Mouse (Mus musculus) cerebellum, adult 2 months (tissue): Measurements from ENCODE around the gene Tmem208. TPM values are rescaled to one million over a fixed set of nuclear protein-coding genes. Genes with fewer than 3 reads are reported as not detected.
A peak's percentile ranks its signal among the peaks of the same experiment; 100 is the strongest.

Experiments used
- DNase-seq, 2 experiments: peaks; one replicate each; pipeline ENCODE4 v3.0.0; 2021
- H3K27ac ChIP-seq: fragments of 200-500 bp; 2 replicates; pipeline ENCODE4 v1.5.1; 2012; ENCODE audit warnings: low read length, control low read depth, inconsistent platforms; ENCODE audit not compliant: insufficient read depth
- H3K27me3 ChIP-seq: fragments of 200-500 bp; 2 replicates; pipeline ENCODE4 v1.6.1; 2012; ENCODE audit warnings: inconsistent platforms, mild to moderate bottlenecking, low read length, moderate library complexity; ENCODE audit not compliant: control insufficient read depth, insufficient read depth
- H3K4me1 ChIP-seq: fragments of 200-500 bp; 2 replicates; pipeline ENCODE4 v1.6.1; 2011; ENCODE audit warnings: low read length; ENCODE audit not compliant: control insufficient read depth, insufficient read depth
- H3K4me3 ChIP-seq: fragments of 200-500 bp; replicated peaks from 2 replicates; pipeline ENCODE3; 2011; ENCODE audit warnings: mild to moderate bottlenecking, low read depth, low read length, control low read depth; ENCODE audit not compliant: insufficient read depth
- CTCF ChIP-seq: fragments of 200-500 bp; IDR thresholded peaks from 2 replicates; pipeline ENCODE4 v1.5.1; 2011; ENCODE audit warnings: low read depth, mild to moderate bottlenecking, control low read depth, low read length, moderate library complexity, borderline replicate concordance; ENCODE audit not compliant: insufficient read depth
- POLR2A ChIP-seq: fragments of 200-500 bp; IDR thresholded peaks from 2 replicates; pipeline ENCODE4 v1.6.1; 2011; ENCODE audit warnings: low read length, control low read depth, borderline replicate concordance; ENCODE audit not compliant: insufficient read depth
- WGBS: fragments of 180-500 bp; shearing (Covaris S2); methylation state at CpG from one replicate; pipeline ENCODE4 v1.1.7; 2018; 5-methylcytosine and 5-hydroxymethylcytosine counted together
- polyA plus RNA-seq: library from polyadenylated mRNA; depleted of rRNA; stranded (reverse); fragments of >200 nt; gene quantifications from 2 replicates; pipeline ENCODE4 v1.2.3, GENCODE M21; 2012

Gene Tmem208
- polyA plus RNA-seq, 1 experiment: 106 TPM

- Histone ChIP-seq H3K4me3 (peak overlapping the region; percentile 42), H3K27ac (peak overlapping the region; percentile 99), H3K4me1 (peaks cover 77% of the 10 kb centered on the region), H3K27me3 (no peaks in the 10 kb centered on the region)
- WGBS: 16% methylated on average over 15 of the region's 15 CpGs
- no peak for TF ChIP-seq CTCF
- TF ChIP-seq POLR2A: no peak
- DNase-seq: peak; percentile 93 to 97
Measured at GRCm38 (mm10) chr8:105309142-105309847, 16.9 kb upstream of the Tmem208 start.

- WGBS: 26% methylated on average over 8 of the region's 8 CpGs
- peak; percentile 54 to 55 for DNase-seq
- TF ChIP-seq POLR2A: no peak
- no peak for TF ChIP-seq CTCF
Measured at GRCm38 (mm10) chr8:105310118-105310517, 16.0 kb upstream of the Tmem208 start.

GRCm38 (mm10) chr8:105311718-105312117 lies 14.4 kb upstream of the Tmem208 start:
- TF ChIP-seq CTCF: no peak
- TF ChIP-seq POLR2A: no peak
- 48% methylated on average over 1 of the region's 1 CpGs for WGBS
- no peak overlapping the region for H3K4me3 ChIP-seq
- 0 out of 2 replicates have a peak overlapping the region, but pooled peaks have one; percentile 11 for H3K27ac ChIP-seq
- no peaks in the 10 kb centered on the region for H3K27me3 ChIP-seq
- H3K4me1 ChIP-seq: peaks cover 65% of the 10 kb centered on the region
- no peak for DNase-seq

More at GRCm38 (mm10) chr8:105310118-105310517, 16.0 kb upstream of the Tmem208 start:
- no peaks in the 10 kb centered on the region for H3K27me3 ChIP-seq
- H3K27ac ChIP-seq: peak overlapping the region; percentile 99
- H3K4me1 ChIP-seq: peaks cover 76% of the 10 kb centered on the region
- no peak overlapping the region for H3K4me3 ChIP-seq

- H3K4me1 ChIP-seq: peaks cover 59% of the 10 kb centered on the region
- TF ChIP-seq POLR2A (no peak), CTCF (no peak)
- WGBS: 42% methylated on average over 8 of the region's 8 CpGs
- no peak overlapping the region for H3K27ac ChIP-seq
- no peaks in the 10 kb centered on the region for H3K27me3 ChIP-seq
- DNase-seq: peak; percentile 60 to 69
- no peak overlapping the region for H3K4me3 ChIP-seq
Measured at GRCm38 (mm10) chr8:105312891-105313481, 13.2 kb upstream of the Tmem208 start.

GRCm38 (mm10) chr8:105313622-105314402 lies 12.3 kb upstream of the Tmem208 start:
- DNase-seq: no peak
- 79% methylated on average over 9 of the region's 9 CpGs for WGBS
- TF ChIP-seq CTCF (no peak), POLR2A (no peak)
- H3K4me3 ChIP-seq: no peak overlapping the region
- peaks cover 54% of the 10 kb centered on the region for H3K4me1 ChIP-seq
- no peaks in the 10 kb centered on the region for H3K27me3 ChIP-seq
- H3K27ac ChIP-seq: peak overlapping the region; percentile 25; the same call in 1 of the 2 replicates

- H3K27me3 ChIP-seq: no peaks in the 10 kb centered on the region
- no peak overlapping the region for H3K27ac ChIP-seq
- DNase-seq: peak; percentile 58 to 61
- H3K4me3 ChIP-seq: no peak overlapping the region
- TF ChIP-seq CTCF (no peak), POLR2A (no peak)
- 58% methylated on average over 18 of the region's 18 CpGs for WGBS
- peaks cover 42% of the 10 kb centered on the region for H3K4me1 ChIP-seq
Measured at GRCm38 (mm10) chr8:105315073-105315769, 10.9 kb upstream of the Tmem208 start.

- WGBS: 22% methylated on average over 4 of the region's 4 CpGs
- H3K4me1 ChIP-seq: peaks cover 28% of the 10 kb centered on the region
- TF ChIP-seq POLR2A (no peak), CTCF (no peak)
- no peak overlapping the region for H3K4me3 ChIP-seq
- DNase-seq: no peak
- no peaks in the 10 kb centered on the region for H3K27me3 ChIP-seq
- H3K27ac ChIP-seq: no peak overlapping the region
Measured at GRCm38 (mm10) chr8:105317941-105318340, 8.2 kb upstream of the Tmem208 start.
